Mouse (Mus musculus) MEL (cell line): ENCODE results near the gene Frem3.

Source experiments
- CHD1 ChIP-seq: IDR thresholded peaks from 2 replicates; pipeline ENCODE4 v1.6.1; 2012; ENCODE audit warnings: low read depth, mild to moderate bottlenecking, inconsistent platforms, low read length, improper control_type of control experiment
- CTCF ChIP-seq, 3 experiments: IDR thresholded peaks in 2 of 3; conservative IDR thresholded peaks in 1 of 3; 2 replicates each; pipeline ENCODE4 v1.5.1; 2011 to 2012; ENCODE audit warnings: low read length in 3 of 3, low read depth in 2 of 3, mild to moderate bottlenecking in 2 of 3, improper control_type of control experiment in 1 of 3, inconsistent platforms in 1 of 3, mixed read lengths in 1 of 3, moderate library complexity in 1 of 3; ENCODE audit not compliant: control insufficient read depth in 1 of 3, insufficient read depth in 1 of 3, poor library complexity in 1 of 3, severe bottlenecking in 1 of 3
- E2F4 ChIP-seq: IDR thresholded peaks from 2 replicates; pipeline ENCODE4 v1.6.1; 2011; ENCODE audit warnings: low read depth, low read length, improper control_type of control experiment, borderline replicate concordance
- EP300 ChIP-seq, 2 experiments: IDR thresholded peaks; 2 replicates each; pipeline ENCODE4 v1.6.1; 2011; ENCODE audit warnings: improper control_type of control experiment in 2 of 2, low read length in 2 of 2, low read depth in 1 of 2, mild to moderate bottlenecking in 1 of 2
- MEF2A ChIP-seq: IDR thresholded peaks from 2 replicates; pipeline ENCODE4 v1.6.1; 2014; ENCODE audit warnings: low read depth, mild to moderate bottlenecking, inconsistent platforms, low read length, improper control_type of control experiment; ENCODE audit not compliant: poor library complexity, insufficient replicate concordance, severe bottlenecking; ENCODE audit errors: extremely low read depth
- POLR2AphosphoS2 ChIP-seq: IDR thresholded peaks from 2 replicates; pipeline ENCODE4 v1.6.1; 2011; ENCODE audit warnings: low read length, improper control_type of control experiment
- RAD21 ChIP-seq: IDR thresholded peaks from 2 replicates; pipeline ENCODE4 v1.6.1; 2011; ENCODE audit warnings: mild to moderate bottlenecking, low read depth, low read length, improper control_type of control experiment
- RCOR1 ChIP-seq: IDR thresholded peaks from 2 replicates; pipeline ENCODE4 v1.6.1; 2012; ENCODE audit warnings: low read depth, mild to moderate bottlenecking, inconsistent platforms, low read length, improper control_type of control experiment
- USF1 ChIP-seq: IDR thresholded peaks from 2 replicates; pipeline ENCODE4 v1.6.1; 2014; ENCODE audit warnings: low read depth, mild to moderate bottlenecking, inconsistent platforms, low read length, improper control_type of control experiment, moderate library complexity

DNA sequence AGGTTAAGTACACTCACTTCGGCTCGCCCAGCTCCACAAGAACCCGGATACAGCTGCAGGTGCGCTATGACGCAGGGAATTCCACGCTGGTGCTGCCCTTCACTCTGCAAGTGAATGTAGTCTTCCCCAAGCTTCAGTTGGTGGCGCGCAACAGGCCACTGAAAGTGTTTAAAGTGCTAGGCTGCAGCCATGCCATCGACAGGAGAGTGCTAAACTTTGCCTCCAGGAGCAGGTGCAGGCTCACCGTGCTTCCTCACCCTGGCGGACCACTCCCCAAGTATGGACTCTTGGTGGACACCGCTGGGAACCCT, 516 bp downstream of the Frem3 start:
- TF ChIP-seq CTCF (IDR thresholded peaks at IDR 0.05 in 2 of 3, conservative IDR thresholded peaks at IDR 0.05 in 1 of 3; ENCODE audit: control insufficient read depth in 1 of 3, insufficient read depth in 1 of 3, low read depth in 2 of 3, low read length in 3 of 3, poor library complexity in 1 of 3, severe bottlenecking in 1 of 3) (no peak), EP300 (IDR thresholded peaks at IDR 0.05; ENCODE audit: low read depth in 1 of 2, low read length in 2 of 2) (no peak), RAD21 (no peak), MEF2A (no peak), RCOR1 (no peak), USF1 (no peak), E2F4 (no peak), POLR2AphosphoS2 (no peak), CHD1 (no peak)
